In genomic region chr11:80529149-80529548, GRCm38 (mm10) we compare ENCODE assay signal across 27 mouse cellular contexts.
"Had no signal": no experiment of that assay in that cellular context is flagged by ENCODE, and none has a peak within 500 bp of the region (broad histone marks: within the 10 kb centered on the region; RNA-seq: fewer than 3 reads in every experiment).

No protein-coding gene starts in this region.

- H3K9me3 ChIP-seq: limb, embryonic 10.5 days; limb, embryonic 12.5 days; limb, embryonic 13.5 days; limb, embryonic 15.5 days; liver, embryonic 12.5 days; liver, embryonic 13.5 days; liver, embryonic 15.5 days; lung, embryonic 15.5 days; midbrain, embryonic 10.5 days; midbrain, embryonic 12.5 days; midbrain, embryonic 13.5 days; midbrain, embryonic 15.5 days had no signal

- H3K27me3 ChIP-seq: limb, embryonic 12.5 days; limb, embryonic 13.5 days; limb, embryonic 15.5 days; liver, embryonic 12.5 days; liver, embryonic 13.5 days; liver, embryonic 15.5 days; lung, embryonic 15.5 days; midbrain, embryonic 12.5 days; midbrain, embryonic 15.5 days; neural tube, embryonic 12.5 days had no signal

- H3K36me3 ChIP-seq: limb, embryonic 10.5 days; limb, embryonic 12.5 days; limb, embryonic 13.5 days; limb, embryonic 15.5 days; liver, embryonic 12.5 days; liver, embryonic 13.5 days; liver, embryonic 15.5 days; lung, embryonic 15.5 days; midbrain, embryonic 10.5 days; midbrain, embryonic 12.5 days; midbrain, embryonic 13.5 days; midbrain, embryonic 15.5 days; neural tube, embryonic 12.5 days had no signal

- H3K4me3 ChIP-seq: limb, embryonic 10.5 days; limb, embryonic 12.5 days; limb, embryonic 13.5 days; limb, embryonic 15.5 days; liver, embryonic 12.5 days; liver, embryonic 13.5 days; liver, embryonic 15.5 days; lung, embryonic 15.5 days; midbrain, embryonic 10.5 days; midbrain, embryonic 12.5 days; midbrain, embryonic 13.5 days; midbrain, embryonic 15.5 days; myocyte; neural tube, embryonic 12.5 days had no signal

- ATAC-seq: liver, embryonic 12.5 days; liver, postnatal 0 days; lung, postnatal 0 days; midbrain, embryonic 13.5 days; midbrain, embryonic 15.5 days; midbrain, embryonic 16.5 days had no signal

- H3K4me1 ChIP-seq: limb, embryonic 10.5 days; limb, embryonic 12.5 days; limb, embryonic 13.5 days; limb, embryonic 15.5 days; liver, embryonic 12.5 days; liver, embryonic 13.5 days; liver, embryonic 15.5 days; lung, embryonic 15.5 days; midbrain, embryonic 10.5 days; midbrain, embryonic 13.5 days; midbrain, embryonic 15.5 days; neural tube, embryonic 12.5 days had no signal

- DNase-seq: left cerebral cortex, postnatal 4 days; liver; liver, embryonic 13.5 days; liver, postnatal 0 days; lung, adult 18-20 months; lung, adult 2 months; lung, embryonic 14.5 days; lung, postnatal 10 days; lung, postnatal 14 days; lung, postnatal 36 days; lung, postnatal 4 days; midbrain, embryonic 14.5 days had no signal
